Mouse (Mus musculus) cerebellum, adult 9-11 months (tissue): Measurements from ENCODE around the gene Ttc39b.
A peak's percentile ranks its signal among the peaks of the same experiment; 100 is the strongest.
"Not testable (repeated sequence)": the region's sequence is repeated elsewhere in the genome, so short reads cannot be mapped to it uniquely, and the experiment has no call there.

Experiments
- DNase-seq: peaks from one replicate; pipeline ENCODE4 v3.0.0; 2022

The Ttc39b gene

DNA sequence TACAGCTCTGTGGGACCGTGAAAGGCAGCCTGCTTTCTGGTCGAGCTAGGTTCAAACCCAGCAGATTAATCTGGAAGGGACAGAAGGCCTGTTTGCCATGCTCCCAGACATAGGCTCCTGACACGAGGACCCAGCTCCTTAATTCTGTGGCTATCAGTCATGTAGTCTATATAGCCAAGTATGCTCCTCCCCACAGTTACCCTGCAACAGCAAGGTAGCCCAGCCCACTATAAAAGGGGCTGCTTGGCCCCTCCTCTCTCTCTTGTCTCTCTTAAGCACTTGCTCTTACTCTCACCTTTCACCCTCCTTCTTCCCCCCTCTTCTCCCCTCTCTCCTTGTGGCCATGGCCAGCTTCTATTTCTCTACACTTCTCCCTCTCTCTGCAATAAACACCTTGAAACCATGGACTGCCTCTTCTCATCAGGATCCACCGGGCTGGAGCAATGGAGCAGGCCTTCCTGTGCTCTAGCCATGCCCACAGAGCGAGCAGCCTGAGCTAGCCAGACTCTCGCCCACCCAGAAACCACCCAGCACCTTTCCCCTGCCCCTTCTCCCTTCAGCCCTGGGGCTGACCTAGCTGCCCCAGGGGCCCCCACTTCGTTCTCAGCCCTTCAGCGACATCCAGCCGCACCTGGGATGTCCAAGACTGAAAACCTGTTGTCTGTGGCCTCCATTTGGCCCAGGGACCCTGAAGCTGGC is 51.0 kb downstream of the Ttc39b start:
- no peak for DNase-seq

DNA sequence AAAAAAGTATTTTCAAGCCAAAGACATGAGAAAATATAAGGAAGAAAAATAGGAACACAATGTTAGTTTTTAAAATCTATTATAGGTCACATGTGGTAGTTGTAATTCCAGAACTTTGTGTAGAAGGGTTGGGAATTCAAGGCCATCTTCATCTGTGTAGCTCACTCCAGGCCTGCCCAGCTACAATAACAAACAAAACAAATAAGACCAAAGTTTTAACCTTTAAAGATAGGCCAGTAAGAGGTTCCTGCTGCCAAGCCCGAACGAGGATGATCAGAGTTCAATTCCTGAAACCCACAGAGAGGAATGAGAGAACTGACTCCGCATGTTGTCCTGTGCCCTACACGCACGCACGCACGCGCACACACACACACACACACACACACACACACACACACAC is 53.6 kb downstream of the Ttc39b start:
- no peak for DNase-seq

DNA sequence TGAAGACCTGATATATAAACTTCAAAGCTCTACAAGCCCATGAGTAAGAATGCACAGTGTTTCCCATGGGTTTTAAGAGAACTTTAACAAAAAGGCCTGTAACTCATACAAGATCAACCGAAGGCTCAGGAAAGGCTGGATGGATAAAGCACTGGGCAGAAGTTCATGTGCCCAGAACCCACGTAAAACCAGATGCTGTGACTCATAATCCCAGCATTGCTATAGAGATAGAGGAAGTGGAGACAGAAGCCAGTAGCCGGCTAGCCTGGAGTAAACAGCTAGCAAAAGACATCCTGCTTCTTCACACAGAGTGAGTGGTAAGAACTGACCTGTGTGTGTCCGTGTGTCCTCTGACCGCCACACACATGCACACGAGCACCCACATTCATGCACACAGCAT is 54.4 kb downstream of the Ttc39b start:
- no peak for DNase-seq

DNA sequence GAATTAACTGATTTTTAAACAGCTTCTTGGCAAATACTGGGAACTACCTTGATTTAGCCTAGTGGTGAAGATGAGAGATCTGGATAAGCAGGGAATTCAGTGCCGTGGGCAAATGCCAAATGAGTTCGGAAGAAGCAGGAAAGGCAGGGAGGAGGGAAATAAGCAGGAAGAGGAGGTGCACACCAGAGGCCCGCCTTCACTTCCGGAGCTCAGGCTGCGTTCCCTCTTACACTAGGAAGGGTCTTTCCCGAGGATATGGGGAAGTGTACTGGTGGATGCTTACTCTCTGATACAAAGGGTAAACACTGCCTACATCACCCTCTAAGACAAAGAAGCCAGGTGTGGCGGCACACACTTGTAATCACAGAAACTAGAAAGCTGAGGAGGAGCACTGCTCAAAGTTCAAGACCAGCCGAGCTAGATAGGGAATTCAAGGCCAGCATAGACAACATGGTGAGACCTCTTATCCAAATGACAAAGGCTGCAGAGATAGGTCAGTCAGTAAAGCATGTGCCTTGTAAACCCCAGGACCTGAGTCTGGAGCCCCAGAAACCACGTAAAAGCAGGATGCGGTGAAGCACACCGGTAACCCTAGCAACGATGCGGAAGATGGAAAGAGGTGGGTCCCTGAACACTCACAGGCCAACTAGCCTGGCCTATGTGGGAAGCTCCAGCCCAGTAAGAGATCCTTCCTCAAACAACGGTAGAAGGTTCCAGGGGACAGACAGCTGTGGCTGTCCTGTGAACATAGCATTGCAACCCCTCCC is 57.9 kb downstream of the Ttc39b start:
- no peak for DNase-seq

DNA sequence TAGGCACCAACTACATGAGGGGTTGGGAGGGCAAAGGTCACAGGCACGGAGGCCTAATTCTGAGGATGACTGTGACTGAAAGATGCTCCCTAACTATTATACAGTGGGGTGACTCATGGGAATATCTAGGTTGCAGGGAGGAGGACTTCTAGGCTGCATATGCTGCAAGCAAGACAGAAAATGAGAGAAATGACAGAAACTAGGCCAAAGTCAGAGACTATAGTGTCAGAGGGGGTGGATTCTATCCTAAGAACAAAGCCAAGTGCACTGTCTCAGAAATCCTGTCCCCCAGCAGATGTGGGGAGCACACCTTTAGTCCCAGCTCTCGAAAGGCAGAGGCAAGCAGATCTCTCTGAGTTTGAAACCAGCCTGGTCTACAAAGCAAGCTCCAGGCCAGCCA is 59.2 kb downstream of the Ttc39b start:
- no peak for DNase-seq

DNA sequence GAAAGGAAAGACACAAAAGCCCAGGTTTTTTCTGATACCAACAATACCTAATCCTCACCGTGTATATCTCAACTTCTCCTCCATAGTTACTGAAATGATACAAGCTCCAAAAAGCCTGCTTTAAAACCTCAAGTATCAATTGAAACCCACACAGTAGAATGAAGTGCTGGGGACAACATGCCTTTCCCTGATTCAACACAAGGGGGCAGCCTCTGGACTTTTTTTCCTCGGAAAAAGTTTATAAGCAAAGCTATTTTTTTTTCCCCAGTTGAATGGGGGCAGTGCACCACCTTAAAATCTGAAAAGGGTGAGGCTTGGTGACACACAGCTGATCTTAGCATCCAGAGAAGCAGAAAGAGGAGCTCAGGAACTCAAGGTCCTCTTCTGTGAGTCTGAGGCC is 62.1 kb downstream of the Ttc39b start:
- DNase-seq: no peak

DNA sequence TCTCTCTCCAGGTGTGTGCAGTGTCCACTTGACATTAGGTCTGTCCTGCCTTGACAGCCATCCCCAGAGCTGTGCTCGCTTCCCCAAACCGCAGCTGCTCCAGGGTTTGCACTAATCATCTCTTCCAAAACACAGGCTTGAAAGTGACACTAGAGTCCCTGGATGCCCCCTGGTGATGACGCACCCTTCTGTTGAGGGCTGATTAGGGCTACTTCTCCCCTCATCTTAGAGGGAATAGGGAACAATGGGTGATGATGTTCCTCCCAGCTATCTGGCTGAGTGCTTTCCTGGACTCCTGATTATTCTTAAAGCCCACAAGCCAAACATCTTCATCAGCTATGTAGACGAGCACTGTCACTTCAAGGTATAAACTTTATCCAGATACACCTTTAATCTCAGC is 64.4 kb downstream of the Ttc39b start:
- no peak for DNase-seq

DNA sequence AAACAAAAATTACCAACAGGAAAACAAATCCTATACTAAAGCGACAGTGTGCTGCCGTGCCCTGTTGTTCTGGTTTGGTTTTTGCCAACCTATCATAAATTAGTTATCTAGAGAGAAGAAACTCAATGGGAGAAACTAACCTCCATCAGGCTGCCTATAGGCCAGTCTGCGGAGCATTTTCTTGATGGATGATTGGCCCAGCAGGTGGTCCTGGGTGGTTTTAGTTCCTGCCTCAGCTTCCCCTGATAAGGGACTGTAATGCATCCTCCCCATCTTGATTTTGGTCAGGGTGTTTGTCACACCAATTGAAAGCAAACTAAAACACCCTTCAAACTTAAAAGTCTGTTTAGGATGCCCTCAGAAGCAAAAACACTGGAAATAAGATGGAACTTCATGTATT is 65.8 kb downstream of the Ttc39b start:
- DNase-seq: no peak

DNA sequence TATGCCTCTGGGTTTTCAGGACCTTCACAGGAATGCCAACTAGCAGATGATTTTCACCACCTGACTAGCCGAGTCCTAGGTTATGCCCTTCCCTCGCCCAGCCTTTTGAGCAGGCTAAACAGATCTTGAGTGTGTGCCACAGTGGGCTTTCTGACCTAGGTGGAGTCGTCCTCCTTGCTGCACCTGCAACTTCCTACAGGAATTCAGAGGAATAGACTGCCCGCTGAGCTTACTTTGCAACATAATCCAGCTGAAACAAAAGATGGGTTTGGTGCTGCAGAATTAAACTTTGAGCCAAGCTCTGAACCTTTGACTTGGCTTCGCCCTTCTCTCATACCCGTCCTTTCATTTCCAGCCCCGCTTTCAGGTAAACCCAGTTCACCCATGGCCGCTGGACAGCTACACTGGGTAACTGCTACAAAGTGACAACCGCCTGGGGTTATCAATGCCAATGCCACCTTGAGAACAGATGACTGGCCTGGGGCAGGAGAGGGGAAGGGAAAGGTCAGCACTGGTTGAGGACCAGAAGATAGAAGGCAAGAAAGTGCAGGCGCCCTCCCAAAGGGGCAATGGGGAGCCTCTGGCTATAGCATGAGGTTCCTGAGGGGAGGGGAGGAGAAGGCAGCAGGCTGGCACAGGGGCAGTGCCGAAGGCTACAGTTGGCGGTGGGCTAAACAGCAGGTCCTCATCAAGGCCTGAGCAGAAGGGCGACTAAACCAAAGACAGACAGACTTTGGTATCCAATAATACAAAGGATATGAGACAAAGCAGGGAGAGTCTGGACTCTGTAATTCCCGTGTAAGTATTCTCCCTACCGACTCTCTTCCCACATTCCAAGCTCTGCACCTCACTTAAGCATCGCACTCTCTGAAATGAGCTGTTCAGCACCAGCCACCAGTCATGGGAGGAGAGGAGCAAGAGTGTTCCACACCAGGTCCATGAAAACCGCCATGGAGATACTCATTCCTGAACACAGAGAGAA is 66.5 kb downstream of the Ttc39b start:
- no peak for DNase-seq

DNA sequence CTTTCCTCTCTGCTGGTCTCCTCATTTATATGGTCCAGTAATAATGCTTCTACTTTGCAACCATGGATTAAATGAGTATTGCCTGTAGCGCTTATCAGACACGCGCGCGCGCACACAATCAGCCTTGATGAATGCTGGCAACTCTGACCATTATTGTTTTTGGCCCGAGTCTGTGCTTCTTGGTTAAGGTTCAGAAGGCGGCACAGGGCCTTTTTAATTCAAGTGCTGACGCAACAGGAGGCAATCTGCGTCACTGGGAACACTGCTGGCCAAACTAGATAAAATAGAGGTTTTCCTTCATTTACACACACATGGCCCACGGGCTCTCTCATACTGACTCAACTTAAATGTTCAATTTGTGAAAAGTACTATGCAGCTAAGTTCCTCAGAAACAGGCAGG is 67.3 kb downstream of the Ttc39b start:
- DNase-seq: no peak

DNA sequence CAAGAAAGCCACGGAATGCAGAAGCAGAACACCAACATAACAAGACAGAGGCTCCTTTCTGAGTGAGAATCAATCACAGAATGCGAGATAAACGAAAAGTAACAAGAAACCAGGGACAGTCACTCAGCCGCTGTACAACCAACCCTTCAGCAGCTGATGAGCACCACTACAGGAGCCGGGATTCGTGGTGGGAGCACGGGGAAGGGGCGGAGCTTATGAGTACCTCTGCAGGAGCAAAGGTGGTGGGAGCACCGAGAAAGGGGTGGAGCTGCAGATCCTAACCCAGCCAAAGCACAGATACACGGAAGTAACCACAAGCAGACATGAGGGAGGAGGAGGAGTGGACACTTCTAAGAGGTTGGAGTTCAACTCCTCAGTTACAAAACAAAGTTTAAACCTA is 69.1 kb downstream of the Ttc39b start:
- DNase-seq: no peak

DNA sequence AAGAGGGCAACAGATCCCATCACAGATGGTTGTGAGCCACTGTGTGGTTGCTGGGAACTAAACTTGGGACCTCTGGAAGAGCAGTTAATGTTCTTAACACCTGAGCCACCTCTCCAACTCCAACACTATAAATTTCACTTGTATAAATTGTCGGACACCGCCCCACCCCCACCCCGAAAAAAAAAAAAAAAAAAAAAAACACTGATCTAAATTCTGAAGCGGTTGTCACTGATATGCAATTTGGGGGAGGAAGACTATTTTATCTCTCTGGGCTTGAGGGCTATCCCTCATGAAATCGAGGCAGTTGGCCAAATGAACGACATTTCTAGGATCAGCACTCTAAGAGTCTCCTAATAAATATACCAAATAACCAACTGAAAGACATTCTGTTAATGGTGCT is 70.4 kb downstream of the Ttc39b start:
- DNase-seq: no peak

DNA sequence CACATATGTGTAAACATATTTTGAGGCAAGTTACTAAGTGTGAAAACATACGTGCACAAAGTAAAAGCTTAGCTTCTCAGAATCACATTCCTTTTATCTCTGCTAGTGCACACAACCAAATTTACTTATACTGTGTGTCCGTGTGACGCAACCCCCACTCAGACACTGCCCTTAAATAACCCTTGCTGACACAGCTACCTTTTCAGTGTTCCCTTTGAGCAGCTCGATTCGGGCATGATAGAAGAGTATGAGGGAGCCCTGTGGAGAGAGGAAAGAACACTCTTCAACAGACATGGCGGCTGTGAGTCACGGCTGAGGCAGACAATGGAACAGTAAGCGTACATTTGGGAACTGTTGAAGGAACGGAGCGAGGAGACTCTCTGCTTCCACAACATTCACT is 80.3 kb downstream of the Ttc39b start:
- no peak for DNase-seq

DNA sequence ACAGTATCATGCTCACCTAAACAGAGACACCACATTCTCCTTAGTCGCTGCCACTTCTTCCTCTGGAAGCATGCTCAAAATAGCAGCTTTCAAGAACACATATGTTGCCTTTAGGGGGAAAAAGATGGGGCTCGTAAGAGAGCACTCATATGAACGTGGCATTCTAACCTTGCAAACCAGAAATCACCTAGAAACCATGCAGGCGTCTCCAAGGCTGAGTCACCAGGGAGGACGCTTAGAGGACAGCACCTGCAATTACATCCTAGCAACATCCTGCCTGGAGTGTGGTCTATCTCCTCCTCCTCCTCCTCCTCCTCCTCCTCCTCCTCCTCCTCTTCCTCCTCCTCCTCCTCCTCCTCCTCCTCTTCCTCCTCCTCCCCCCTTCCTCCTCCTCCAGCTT is 82.4 kb downstream of the Ttc39b start:
- DNase-seq: no peak

DNA sequence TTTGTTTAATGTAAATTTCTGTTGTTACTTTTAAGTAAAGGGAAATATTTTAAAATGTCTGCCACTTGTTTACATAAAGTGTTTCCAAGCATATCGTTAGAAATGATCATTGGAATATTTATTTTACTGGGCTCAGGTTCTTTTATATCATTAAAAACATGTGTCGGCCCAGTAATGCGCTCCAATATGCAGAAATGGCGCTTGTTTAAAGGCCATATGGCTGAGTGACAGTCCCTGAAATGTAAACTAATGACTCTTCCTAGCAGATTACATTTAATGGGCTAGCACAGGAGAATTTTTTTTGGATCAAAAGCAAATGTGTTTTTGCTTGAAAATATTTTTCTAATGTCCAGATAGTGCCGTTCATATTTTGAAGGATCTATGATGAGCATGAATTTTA is 86.4 kb downstream of the Ttc39b start:
- no peak for DNase-seq

DNA sequence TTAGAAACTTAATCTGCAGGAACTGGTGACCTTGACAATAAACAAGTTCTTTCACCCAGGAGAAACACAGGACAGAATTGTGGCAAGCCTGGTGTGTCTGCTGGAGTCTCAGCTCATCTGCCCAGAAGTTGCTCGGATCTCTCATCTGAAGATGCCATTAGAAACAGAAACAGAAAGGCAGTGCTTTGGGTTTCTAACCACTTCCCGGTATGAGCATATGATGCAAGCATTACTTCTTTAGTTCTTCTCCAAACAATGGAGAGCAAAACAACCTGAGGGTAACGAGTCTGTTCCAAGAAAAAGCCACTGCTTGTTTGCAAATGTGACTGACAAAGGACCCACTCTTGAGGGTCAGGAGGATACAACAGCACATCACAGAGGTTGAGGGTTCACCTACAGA is 88.8 kb downstream of the Ttc39b start:
- DNase-seq: not testable (repeated sequence)

DNA sequence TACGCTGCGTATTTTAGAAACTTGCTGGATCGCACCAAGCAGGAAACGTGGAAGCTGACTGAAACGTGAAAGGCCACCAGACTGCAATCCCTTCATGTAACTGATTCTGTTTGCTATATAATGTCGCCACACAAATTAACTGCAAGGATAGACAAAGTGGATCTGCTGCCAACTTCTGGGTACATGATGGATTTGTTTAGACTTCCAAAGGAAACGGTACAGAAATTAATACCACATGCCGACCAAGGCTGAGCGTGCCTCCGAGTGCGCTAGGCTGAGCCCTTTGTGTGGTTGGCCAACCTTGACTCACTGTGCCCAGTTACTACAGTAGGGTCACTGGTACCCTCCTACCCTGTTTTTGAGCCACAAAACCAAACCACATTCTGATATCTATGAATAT is 89.3 kb downstream of the Ttc39b start:
- DNase-seq: no peak

DNA sequence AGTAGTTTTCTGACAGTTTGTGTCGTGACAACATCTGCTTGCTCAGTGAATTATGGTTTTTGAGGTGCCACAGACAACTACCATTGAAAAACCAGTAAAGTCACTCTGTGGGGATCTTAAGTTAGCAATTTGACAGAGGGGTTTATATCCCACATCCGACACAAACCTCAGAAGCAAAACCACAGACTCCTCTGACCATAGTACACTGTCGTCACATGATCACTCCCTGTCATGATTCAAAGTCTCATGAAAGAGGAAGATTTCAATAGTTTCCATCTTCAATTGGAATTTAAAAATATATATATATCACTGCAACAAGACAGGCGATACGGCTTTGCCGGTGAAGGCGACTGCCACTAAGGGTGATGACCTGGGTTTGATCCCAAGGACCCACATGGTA is 89.9 kb downstream of the Ttc39b start:
- DNase-seq: no peak

DNA sequence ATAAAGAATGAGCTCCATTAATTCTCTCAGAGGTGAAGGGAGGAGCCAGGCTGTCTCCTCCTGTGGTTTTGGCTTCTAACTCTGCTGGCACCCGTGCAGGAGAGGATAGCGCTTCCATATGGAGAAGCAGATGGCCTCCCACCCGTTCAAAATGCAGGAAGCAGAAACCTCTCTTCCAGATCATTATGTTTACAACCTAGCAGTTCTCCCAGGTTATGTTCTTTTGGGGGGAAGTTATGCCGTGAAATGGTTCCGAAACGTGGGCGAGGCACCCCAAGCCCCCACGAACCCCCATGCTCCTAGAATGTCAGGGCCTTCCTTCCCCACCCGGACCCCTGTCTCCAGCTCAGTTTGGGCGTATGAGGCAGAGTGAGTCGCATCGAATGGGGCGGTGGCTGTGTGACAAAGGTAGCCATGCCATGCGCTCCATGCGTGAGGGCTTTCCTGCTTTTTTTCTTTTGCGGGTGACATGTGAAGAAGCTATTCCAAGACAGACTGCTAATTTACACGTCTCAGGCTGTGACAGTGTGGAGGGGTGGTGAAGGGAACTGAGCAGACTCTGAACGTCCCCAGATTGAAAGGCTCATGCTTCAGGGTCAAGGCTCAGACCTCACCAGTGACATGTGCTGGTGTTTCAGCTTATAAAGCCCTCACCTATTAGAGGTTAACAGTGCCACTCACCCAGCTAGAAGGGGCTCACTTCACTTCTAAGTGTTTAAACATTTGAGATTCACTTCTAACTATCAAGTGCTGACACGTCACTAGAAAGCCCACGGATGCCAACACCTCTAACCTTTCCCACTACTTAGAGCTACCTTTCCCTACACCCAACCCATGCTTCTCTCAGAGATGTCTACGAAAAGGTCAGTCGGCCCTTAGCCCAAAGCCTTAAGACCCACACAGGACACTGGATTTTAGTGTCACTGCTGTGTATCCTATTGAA is 90.6 kb downstream of the Ttc39b start:
- peak; percentile 96 for DNase-seq

DNA sequence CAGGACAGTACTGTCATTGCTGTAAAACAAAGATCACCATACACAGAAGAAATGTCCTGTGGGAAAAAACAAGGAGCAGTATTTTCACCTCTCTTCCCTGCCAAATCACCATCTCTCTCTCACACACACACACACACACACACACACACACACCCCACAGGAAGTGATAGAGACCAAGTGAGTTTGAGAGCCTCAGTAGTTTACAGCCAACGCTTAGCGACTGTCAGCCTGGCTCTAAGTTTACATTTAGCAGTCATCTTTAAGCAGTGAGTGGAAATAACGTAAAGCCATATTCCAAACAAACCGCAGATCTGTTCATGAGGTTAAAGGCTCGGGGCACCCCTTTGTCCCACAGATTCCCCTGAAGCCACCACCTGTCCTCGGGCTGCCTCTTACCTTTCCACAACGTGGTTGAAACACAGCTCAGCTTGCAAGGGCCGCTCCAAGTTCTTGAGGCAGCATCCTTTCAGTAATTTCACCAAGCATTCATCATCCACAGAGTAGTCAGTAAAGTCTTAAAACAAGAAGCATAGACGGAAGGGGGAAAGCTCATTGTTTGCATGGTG is 91.7 kb downstream of the Ttc39b start:
- peak; percentile 44 for DNase-seq

DNA sequence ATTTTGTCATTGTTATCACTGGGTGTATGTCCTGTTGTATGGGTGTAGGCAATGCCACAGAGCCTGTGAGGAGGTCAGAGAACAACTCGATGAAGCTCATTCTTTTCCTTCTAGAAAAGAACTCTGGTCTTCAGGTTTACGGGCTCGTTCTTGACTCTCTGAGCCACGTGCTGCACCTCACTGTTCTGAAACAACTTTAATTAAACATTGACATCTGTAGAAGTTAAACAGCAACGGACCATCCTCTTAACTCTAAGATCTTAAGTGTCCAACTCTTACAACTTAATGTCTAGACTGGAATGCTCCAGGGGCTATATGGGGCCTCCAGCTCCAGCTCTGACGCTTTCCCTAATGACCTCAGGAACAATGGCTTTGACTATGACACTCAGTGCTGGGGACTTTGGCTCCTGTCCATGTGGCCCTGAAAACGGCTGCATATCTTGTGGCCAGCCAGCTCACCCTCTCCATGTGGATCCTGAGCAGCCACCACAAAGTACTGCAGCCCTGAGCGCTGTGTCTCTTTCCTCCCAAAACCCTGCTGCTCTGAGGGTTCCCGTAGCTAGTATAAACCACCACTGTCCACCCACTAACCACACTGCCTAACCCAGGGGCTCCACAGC is 95.3 kb downstream of the Ttc39b start:
- DNase-seq: no peak

DNA sequence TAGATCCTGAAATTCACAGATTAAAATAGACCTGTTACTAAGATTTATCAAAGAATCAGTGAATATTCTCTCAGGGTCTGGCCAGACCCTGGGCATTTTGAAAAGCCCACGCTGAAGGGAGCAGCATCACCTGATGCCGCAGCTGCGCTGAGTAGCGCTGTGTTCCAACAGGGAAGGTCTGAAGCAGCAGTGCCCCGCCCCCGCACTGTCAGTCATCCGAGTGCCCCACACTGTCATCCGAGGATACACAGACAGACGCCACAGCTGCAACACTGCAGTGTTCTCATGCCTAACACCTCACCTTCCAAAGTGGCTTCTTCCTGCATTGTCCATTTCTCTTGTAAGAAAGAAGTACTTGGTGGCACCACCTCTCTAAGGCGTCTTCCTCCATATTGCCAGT is 96.0 kb downstream of the Ttc39b start:
- no peak for DNase-seq
